Mouse (Mus musculus) midbrain, embryonic 13.5 days (tissue): ENCODE results near the gene Tubb3. TPM values are rescaled to one million over a fixed set of nuclear protein-coding genes. Genes with fewer than 3 reads are reported as not detected.

Source experiments
- polyA plus RNA-seq: library from polyadenylated mRNA; unstranded; fragments of >200 nt; fragmentation: Nextera tagmentation; extraction: Ambion mirVana; gene quantifications from 2 replicates; pipeline ENCODE4 v1.2.1, GENCODE M21; 2015

Tubb3 gene
- polyA plus RNA-seq, 1 experiment from 2014 or later: 1,993 TPM

Other genes with a start within 250 kb of the Tubb3 start
- not detected in 2 replicates for gene Dpep1, start 225.2 kb upstream of the Tubb3 start, polyA plus RNA-seq
- 196 and 212 TPM in 2 replicates for gene Chmp1a, start 198.7 kb upstream of the Tubb3 start, polyA plus RNA-seq
- 6.5 and 7.2 TPM in 2 replicates for gene Spata33, start 198.6 kb upstream of the Tubb3 start, polyA plus RNA-seq
- gene Cdk10, start 186.6 kb upstream of the Tubb3 start, polyA plus RNA-seq: 48.3 and 48.7 TPM in 2 replicates
- gene Spata2l, start 175.2 kb upstream of the Tubb3 start, polyA plus RNA-seq: 2.7 and 2.8 TPM in 2 replicates
- gene Zfp276, start 157.2 kb upstream of the Tubb3 start, polyA plus RNA-seq: 23.6 and 26.3 TPM in 2 replicates
- 51.5 and 53.4 TPM in 2 replicates for gene Vps9d1, start 157.1 kb upstream of the Tubb3 start, polyA plus RNA-seq
- gene Fanca, start 92.8 kb upstream of the Tubb3 start, polyA plus RNA-seq: 14.0 and 15.2 TPM in 2 replicates
- gene Spire2, start 78.7 kb upstream of the Tubb3 start, polyA plus RNA-seq: 31.8 and 38.7 TPM in 2 replicates
- 238 and 263 TPM in 2 replicates for gene Tcf25, start 37.7 kb upstream of the Tubb3 start, polyA plus RNA-seq
- 0.17 and 0.31 TPM in 2 replicates for gene Mc1r, start 4.3 kb upstream of the Tubb3 start, polyA plus RNA-seq
- 41.7 and 42.8 TPM in 2 replicates for gene Def8, start 12.1 kb downstream of the Tubb3 start, polyA plus RNA-seq
- gene Afg3l1, start 66.5 kb downstream of the Tubb3 start, polyA plus RNA-seq: 59.3 and 62.1 TPM in 2 replicates
- 88.8 and 93.3 TPM in 2 replicates for gene Dbndd1, start 104.0 kb downstream of the Tubb3 start, polyA plus RNA-seq
- 40.8 and 44.3 TPM in 2 replicates for gene Gas8, start 107.4 kb downstream of the Tubb3 start, polyA plus RNA-seq
- gene Rhou, start 242.5 kb downstream of the Tubb3 start, polyA plus RNA-seq: 9.3 and 11.6 TPM in 2 replicates